Mouse (Mus musculus) liver, postnatal 0 days (tissue): Measurements from ENCODE around the gene Inca1.

Experiments
- CTCF ChIP-seq: sonication (generic); IDR thresholded peaks from 2 replicates; pipeline ENCODE4 v1.5.1; 2016; ENCODE audit warnings: antibody characterized with exemption, low read depth
- EP300 ChIP-seq: IDR thresholded peaks from 2 replicates; pipeline ENCODE4 v1.6.1; 2016; ENCODE audit warnings: antibody characterized with exemption, low read depth, mild to moderate bottlenecking

DNA sequence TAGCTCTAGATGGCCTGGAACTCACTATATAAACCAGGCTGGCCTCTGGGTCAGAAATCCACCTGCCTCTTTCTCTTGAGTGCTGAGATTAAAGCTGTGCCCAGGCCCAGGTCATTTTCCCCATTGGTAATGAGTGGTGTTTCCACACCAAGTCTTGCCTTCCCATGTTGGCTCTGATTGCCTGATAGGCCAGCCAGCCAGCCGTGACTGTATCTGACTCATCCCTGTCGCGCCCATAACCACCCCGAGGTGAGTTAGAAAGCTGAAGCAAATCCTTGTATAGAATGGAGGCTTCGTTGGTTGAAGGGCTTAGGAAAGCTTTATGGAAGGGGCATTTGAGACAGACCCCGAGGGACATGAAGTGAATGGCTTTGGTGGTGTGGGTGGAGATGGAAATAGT is 15.9 kb upstream of the Inca1 start:
- TF ChIP-seq EP300 (no peak), CTCF (no peak)
